ENCODE assay signal across 8 mouse cellular contexts in the genomic region with DNA sequence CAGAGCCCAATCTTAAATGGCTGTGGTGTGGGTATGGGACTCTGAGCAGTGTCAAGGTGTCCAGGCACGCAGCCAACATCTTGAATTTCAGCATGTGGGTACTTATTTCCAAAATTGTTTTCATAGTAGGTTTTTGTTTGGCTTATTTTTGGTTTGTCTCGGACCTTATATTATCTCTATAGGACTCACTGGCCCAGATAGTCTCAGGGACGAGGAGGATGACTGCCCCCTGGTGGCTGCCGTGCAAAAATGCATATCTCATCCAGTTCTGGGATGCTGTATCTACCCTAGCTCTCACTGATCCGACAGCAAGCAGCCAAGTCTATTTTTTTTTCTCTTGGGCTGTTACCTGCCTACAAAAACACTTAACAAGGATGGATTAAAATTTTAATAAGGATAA.
DNase-seq lines count a peak whose midpoint lies in the region; ATAC-seq and TF ChIP-seq lines count a peak whose summit lies in the region.

No protein-coding gene starts in this region.

- H3K27ac ChIP-seq in forebrain, postnatal 0 days (ENCODE audit: low read depth, low read length) = no peak overlapping the region
- H3K27ac ChIP-seq in intestine, postnatal 0 days (ENCODE audit: low read depth, low read length) = no peak overlapping the region
- no peak overlapping the region for H3K27ac ChIP-seq in lung, postnatal 0 days (ENCODE audit: low read length)

- no peaks in the 10 kb centered on the region for H3K4me1 ChIP-seq in G1E (ENCODE audit: insufficient read depth, low read depth, low read length)
- no peaks in the 10 kb centered on the region for H3K4me1 ChIP-seq in forebrain, postnatal 0 days (ENCODE audit: insufficient read depth)
- no peaks in the 10 kb centered on the region for H3K4me1 ChIP-seq in intestine, postnatal 0 days (replicated peaks; ENCODE audit: control insufficient read depth, insufficient read depth, low read length)
- peaks cover 5% of the 10 kb centered on the region; the same call in 1 of the 2 replicates for H3K4me1 ChIP-seq in lung, postnatal 0 days (ENCODE audit: insufficient read depth, low read depth, low read length)

- WGBS in forebrain, postnatal 0 days = 12% methylated on average over 5 of the region's 5 CpGs
- WGBS in intestine, postnatal 0 days = 8% methylated on average over 5 of the region's 5 CpGs
- WGBS in lung, postnatal 0 days = 9% methylated on average over 5 of the region's 5 CpGs

- H3K4me3 ChIP-seq in G1E (ENCODE audit: low read depth, low read length) = no peak overlapping the region
- no peak overlapping the region for H3K4me3 ChIP-seq in forebrain, postnatal 0 days (ENCODE audit: low read depth, low read length)
- H3K4me3 ChIP-seq in intestine, postnatal 0 days (ENCODE audit: low read depth, low read length) = no peak overlapping the region
- no peak overlapping the region for H3K4me3 ChIP-seq in lung, postnatal 0 days (ENCODE audit: low read depth, low read length)

- ATAC-seq in G1E (ENCODE audit: extremely low read depth, insufficient number of reproducible peaks, low FRiP score, poor library complexity, severe bottlenecking) = no peak
- peak; percentile 75 for ATAC-seq in forebrain, postnatal 0 days
- no peak for ATAC-seq in intestine, postnatal 0 days
- 0 out of 2 replicates have a peak, but pooled peaks have one; percentile 30 for ATAC-seq in lung, postnatal 0 days

- TF ChIP-seq EP300 in lung, postnatal 0 days (IDR thresholded peaks at IDR 0.05) = no peak

- TF ChIP-seq CTCF in G1E (IDR thresholded peaks at IDR 0.05; ENCODE audit: low read depth, low read length) = peak; percentile 49; the same call in 1 of the 2 replicates
- TF ChIP-seq CTCF in forebrain, postnatal 0 days (IDR thresholded peaks at IDR 0.05; ENCODE audit: low read depth) = peak; percentile 89
- TF ChIP-seq CTCF in intestine, postnatal 0 days (IDR thresholded peaks at IDR 0.05; ENCODE audit: low read depth) = peak; percentile 86
- peak; percentile 86 for TF ChIP-seq CTCF in lung, postnatal 0 days (IDR thresholded peaks at IDR 0.05)

- DNase-seq in A20 (ENCODE audit: low read depth, low spot score) (peak; percentile 58), G1E (ENCODE audit: low spot score) (peak; percentile 21)
- peak; percentile 62 to 68 for DNase-seq in cerebellum, adult 18-20 months
- DNase-seq in forebrain, postnatal 0 days = peak; percentile 82
- DNase-seq in lung, postnatal 0 days (ENCODE audit: low spot score) = peak; percentile 79
- peak; percentile 60 for DNase-seq in right cerebral cortex, postnatal 14 days
- peak; percentile 73 for DNase-seq in urinary bladder, postnatal 14 days (ENCODE audit: low spot score)

- H3K36me3 ChIP-seq in G1E (replicated peaks) = no peaks in the 10 kb centered on the region
- peaks cover 45% of the 10 kb centered on the region for H3K36me3 ChIP-seq in forebrain, postnatal 0 days (ENCODE audit: insufficient read depth)
- peaks cover 8% of the 10 kb centered on the region; the same call in 1 of the 2 replicates for H3K36me3 ChIP-seq in intestine, postnatal 0 days (ENCODE audit: control insufficient read depth, insufficient read depth)
- peaks cover 19% of the 10 kb centered on the region; the same call in 1 of the 2 replicates for H3K36me3 ChIP-seq in lung, postnatal 0 days (ENCODE audit: insufficient read depth, low read length)

- no peak overlapping the region for H3K9ac ChIP-seq in forebrain, postnatal 0 days
- no peak overlapping the region for H3K9ac ChIP-seq in intestine, postnatal 0 days (ENCODE audit: low read depth, low read length)
- H3K9ac ChIP-seq in lung, postnatal 0 days (replicated peaks; ENCODE audit: low read depth) = no peak overlapping the region

- no peaks in the 10 kb centered on the region for H3K9me3 ChIP-seq in G1E (replicated peaks)
- no peaks in the 10 kb centered on the region for H3K9me3 ChIP-seq in forebrain, postnatal 0 days (ENCODE audit: low read length)
- H3K9me3 ChIP-seq in intestine, postnatal 0 days (ENCODE audit: control insufficient read depth) = no peaks in the 10 kb centered on the region
- no peaks in the 10 kb centered on the region for H3K9me3 ChIP-seq in lung, postnatal 0 days (ENCODE audit: low read length)

- H3K4me2 ChIP-seq in forebrain, postnatal 0 days (ENCODE audit: low read depth) = no peak overlapping the region
- H3K4me2 ChIP-seq in intestine, postnatal 0 days (replicated peaks; ENCODE audit: low read depth) = no peak overlapping the region
- no peak overlapping the region for H3K4me2 ChIP-seq in lung, postnatal 0 days (replicated peaks; ENCODE audit: low read depth, low read length)

- H3K27me3 ChIP-seq in G1E (ENCODE audit: insufficient read depth, low read length) = peaks cover 5% of the 10 kb centered on the region; the same call in 1 of the 2 replicates
- no peaks in the 10 kb centered on the region for H3K27me3 ChIP-seq in forebrain, postnatal 0 days (ENCODE audit: insufficient read depth, low read length)
- H3K27me3 ChIP-seq in intestine, postnatal 0 days (replicated peaks; ENCODE audit: control insufficient read depth, insufficient read depth, low read length) = no peaks in the 10 kb centered on the region
- no peaks in the 10 kb centered on the region for H3K27me3 ChIP-seq in lung, postnatal 0 days (replicated peaks; ENCODE audit: insufficient read depth, low read length)

Comparison
In these comparisons a context has a peak if more than half of its experiments do, and no peak if none do; other contexts are left out.
1. DNase-seq: peak in every context shown above with its lines; median percentile 82 in forebrain, postnatal 0 days; 79 in lung, postnatal 0 days; 73 in urinary bladder, postnatal 14 days; 65 in cerebellum, adult 18-20 months; 60 in right cerebral cortex, postnatal 14 days; 58 in A20; 21 in G1E.
2. ATAC-seq: peak in forebrain, postnatal 0 days (single experiment) and lung, postnatal 0 days (single experiment); none in G1E (single experiment) and intestine, postnatal 0 days (single experiment).
3. Peak in every context shown above with its lines, with median percentiles within 50 percentile points of each other: CTCF ChIP-seq.